Mouse (Mus musculus): Measurements from ENCODE around the gene Gtf2a2. TPM values are rescaled to one million over a fixed set of nuclear protein-coding genes. Genes with fewer than 3 reads are reported as not detected.
A peak's percentile ranks its signal among the peaks of the same experiment; 100 is the strongest.

Gene Gtf2a2
- total and polyA plus RNA-seq, 3 experiments: 23.3 to 54.7 (median 53.7) TPM

GRCm38 (mm10) chr9:70069961-70070435 is 57.6 kb downstream of the Gtf2a2 start:
- Histone ChIP-seq H3K4me3 (no peak overlapping the region), H3K27me3 (ENCODE audit: control insufficient read depth, insufficient read depth, low read length) (no peaks in the 10 kb centered on the region), H3K27ac (peak overlapping the region; percentile 34), H3K79me2 (replicated peaks; ENCODE audit: control insufficient read depth, insufficient read depth, low read length) (no peaks in the 10 kb centered on the region), H3K9ac (ENCODE audit: low read depth, low read length) (no peak overlapping the region), H3K4me1 (ENCODE audit: control insufficient read depth, insufficient read depth, low read length) (peaks cover 2% of the 10 kb centered on the region), H3K36me3 (ENCODE audit: control insufficient read depth, insufficient read depth, low read length) (peaks cover 2% of the 10 kb centered on the region; the same call in 1 of the 2 replicates)
- intact Hi-C loops (cut with DNase I): no loop called here
- 28% methylated on average over 8 of the region's 8 CpGs for WGBS
- DNase-seq: peak; percentile 31 to 53
- TF ChIP-seq EP300 (IDR thresholded peaks at IDR 0.05; ENCODE audit: insufficient read depth, low read depth, low read length) (no peak), POLR2A (IDR thresholded peaks at IDR 0.05; ENCODE audit: insufficient read depth, low read depth, low read length) (no peak), CTCF (IDR thresholded peaks at IDR 0.05) (no peak)

DNA sequence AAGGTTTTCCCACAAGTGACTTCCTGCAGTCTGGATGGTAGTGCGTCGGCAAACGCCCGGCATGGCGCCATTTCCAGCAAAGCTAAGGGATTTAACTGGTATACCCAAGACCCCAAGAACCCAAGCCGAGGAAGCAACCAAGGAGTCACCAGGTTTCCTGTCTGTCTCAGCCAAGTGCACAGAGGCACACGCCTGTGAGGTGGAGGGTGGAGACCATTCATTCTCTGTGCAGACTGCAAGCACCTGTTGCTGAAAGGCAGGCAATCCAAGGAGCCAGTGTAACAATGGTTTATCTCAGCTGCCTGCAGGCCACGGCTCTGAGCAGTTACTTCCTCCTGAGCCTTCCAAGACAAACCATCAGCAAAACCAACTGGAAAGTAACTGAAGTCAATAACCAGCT is 60.0 kb downstream of the Gtf2a2 start:
- H3K36me3 ChIP-seq (ENCODE audit: control insufficient read depth, insufficient read depth, low read length): peaks cover 2% of the 10 kb centered on the region; the same call in 1 of the 2 replicates
- H3K4me1 ChIP-seq (ENCODE audit: control insufficient read depth, insufficient read depth, low read length): peaks cover 2% of the 10 kb centered on the region
- TF ChIP-seq EP300 (IDR thresholded peaks at IDR 0.05; ENCODE audit: insufficient read depth, low read depth, low read length) (no peak), POLR2A (IDR thresholded peaks at IDR 0.05; ENCODE audit: insufficient read depth, low read depth, low read length) (no peak), CTCF (IDR thresholded peaks at IDR 0.05) (no peak)
- no peak overlapping the region for H3K4me3 ChIP-seq
- 73% methylated on average over 8 of the region's 8 CpGs for WGBS
- intact Hi-C loops (cut with DNase I): no loop called here
- no peak overlapping the region for H3K27ac ChIP-seq
- no peak overlapping the region for H3K9ac ChIP-seq (ENCODE audit: low read depth, low read length)
- no peaks in the 10 kb centered on the region for H3K27me3 ChIP-seq (ENCODE audit: control insufficient read depth, insufficient read depth, low read length)
- no peaks in the 10 kb centered on the region for H3K79me2 ChIP-seq (replicated peaks; ENCODE audit: control insufficient read depth, insufficient read depth, low read length)
- DNase-seq: peak in 1 of 2 experiments; percentile 12

Other genes with a start within 250 kb of the Gtf2a2 start
- gene Bnip2, start 23.1 kb upstream of the Gtf2a2 start, total RNA-seq (2021): 10 to 100 TPM; 96.7 to 97.0 TPM
- 34.1 and 62.8 TPM in 2 replicates for gene Bnip2, start 23.1 kb upstream of the Gtf2a2 start, polyA plus RNA-seq (2012; rRNA removed)
- gene Gcnt3, start 25.5 kb downstream of the Gtf2a2 start, total RNA-seq (2021): not detected
- not detected in 2 replicates for gene Gcnt3, start 25.5 kb downstream of the Gtf2a2 start, polyA plus RNA-seq (2012; rRNA removed)
- 10 to 100 TPM; 30.7 to 32.6 TPM for gene Fam81a, start 130.0 kb downstream of the Gtf2a2 start, total RNA-seq (2021)
- gene Fam81a, start 130.0 kb downstream of the Gtf2a2 start, polyA plus RNA-seq (2012; rRNA removed): 7.0 and 9.0 TPM in 2 replicates
- gene Myo1e, start 194.8 kb downstream of the Gtf2a2 start, total RNA-seq (2021): 10 to 100 TPM in 1 of 2 experiments, 1 to 10 TPM in 1; 8.5 to 11.3 TPM
- gene Myo1e, start 194.8 kb downstream of the Gtf2a2 start, polyA plus RNA-seq (2012; rRNA removed): 3.9 and 5.8 TPM in 2 replicates

Measured in heart, adult 2 months (tissue).